Mouse (Mus musculus) G1E-ER4 (cell line): Measurements from ENCODE around the gene Ptprs. TPM values are rescaled to one million over a fixed set of nuclear protein-coding genes. Genes with fewer than 3 reads are reported as not detected.

Experiments used
- GATA1 ChIP-seq: IDR thresholded peaks from one replicate; pipeline ENCODE4 v1.8.0; 2012; ENCODE audit warnings: low read length, inconsistent platforms
- polyA plus RNA-seq: library from polyadenylated mRNA; stranded (reverse); fragments of >175 nt; gene quantifications from 2 replicates; pipeline ENCODE4 v1.2.3, GENCODE M21; 2012

The Ptprs gene
- polyA plus RNA-seq, 1 experiment, result 48.5 TPM

GRCm38 (mm10) chr17:56474311-56474830 lies 1.9 kb downstream of the Ptprs start:
- TF ChIP-seq GATA1, result no peak

GRCm38 (mm10) chr17:56473611-56473905 lies 2.7 kb downstream of the Ptprs start:
- TF ChIP-seq GATA1, result no peak

- TF ChIP-seq GATA1, result no peak
Observed at GRCm38 (mm10) chr17:56472733-56473610, 3.3 kb downstream of the Ptprs start.

- TF ChIP-seq GATA1, result no peak
Observed at GRCm38 (mm10) chr17:56472121-56472520, 4.2 kb downstream of the Ptprs start.

GRCm38 (mm10) chr17:56471136-56471535 lies 5.1 kb downstream of the Ptprs start:
- no peak for TF ChIP-seq GATA1

GRCm38 (mm10) chr17:56470571-56470970 lies 5.7 kb downstream of the Ptprs start:
- TF ChIP-seq GATA1, result no peak

- TF ChIP-seq GATA1, result no peak
Observed at GRCm38 (mm10) chr17:56470001-56470436, 6.3 kb downstream of the Ptprs start.

- no peak for TF ChIP-seq GATA1
Observed at GRCm38 (mm10) chr17:56469275-56469674, 7.0 kb downstream of the Ptprs start.

- TF ChIP-seq GATA1, result no peak
Observed at GRCm38 (mm10) chr17:56468870-56469269, 7.4 kb downstream of the Ptprs start.

GRCm38 (mm10) chr17:56468380-56468779 lies 7.9 kb downstream of the Ptprs start:
- TF ChIP-seq GATA1, result no peak

- no peak for TF ChIP-seq GATA1
Observed at GRCm38 (mm10) chr17:56467456-56467884, 8.8 kb downstream of the Ptprs start.

- no peak for TF ChIP-seq GATA1
Observed at GRCm38 (mm10) chr17:56466747-56467146, 9.5 kb downstream of the Ptprs start.

GRCm38 (mm10) chr17:56464817-56465216 lies 11.5 kb downstream of the Ptprs start:
- no peak for TF ChIP-seq GATA1

GRCm38 (mm10) chr17:56464345-56464744 lies 11.9 kb downstream of the Ptprs start:
- no peak for TF ChIP-seq GATA1

- TF ChIP-seq GATA1, result no peak
Observed at GRCm38 (mm10) chr17:56463500-56463899, 12.8 kb downstream of the Ptprs start.

GRCm38 (mm10) chr17:56462835-56463455 lies 13.3 kb downstream of the Ptprs start:
- no peak for TF ChIP-seq GATA1
